Mouse (Mus musculus) thymus, adult 2 months (tissue): ENCODE data around the gene Ndufaf3. TPM values are rescaled to one million over a fixed set of nuclear protein-coding genes. Genes with fewer than 3 reads are reported as not detected.
A peak's percentile ranks its signal among the peaks of the same experiment; 100 is the strongest.

Experiments used
- DNase-seq: peaks from one replicate; pipeline ENCODE4 v3.0.0; 2021
- H3K27ac ChIP-seq: fragments of 200-500 bp; 2 replicates; pipeline ENCODE4 v1.5.1; 2012; ENCODE audit warnings: low read length, control low read depth; ENCODE audit not compliant: control insufficient read depth, insufficient read depth
- H3K27me3 ChIP-seq: fragments of 200-500 bp; 2 replicates; pipeline ENCODE4 v1.6.1; 2012; ENCODE audit warnings: mild to moderate bottlenecking, low read length, moderate library complexity, mixed read lengths; ENCODE audit not compliant: control insufficient read depth, insufficient read depth
- H3K36me3 ChIP-seq: fragments of 200-500 bp; 2 replicates; pipeline ENCODE4 v1.6.1; 2012; ENCODE audit warnings: mild to moderate bottlenecking, low read length, moderate library complexity; ENCODE audit not compliant: control insufficient read depth, insufficient read depth
- H3K4me1 ChIP-seq: fragments of 200-500 bp; replicated peaks from 2 replicates; pipeline ENCODE4 v1.6.1; 2012; ENCODE audit warnings: low read length; ENCODE audit not compliant: control insufficient read depth, insufficient read depth
- H3K4me3 ChIP-seq: fragments of 200-500 bp; 2 replicates; pipeline ENCODE4 v1.5.1; 2012; ENCODE audit warnings: mild to moderate bottlenecking, low read length, control low read depth, moderate library complexity; ENCODE audit not compliant: control insufficient read depth, insufficient read depth
- CTCF ChIP-seq: fragments of 200-500 bp; IDR thresholded peaks from 2 replicates; pipeline ENCODE4 v1.5.1; 2012; ENCODE audit warnings: mild to moderate bottlenecking, control low read depth, low read length, moderate library complexity, borderline replicate concordance; ENCODE audit not compliant: control insufficient read depth, poor library complexity, insufficient read depth; ENCODE audit errors: extremely low read depth
- POLR2A ChIP-seq: fragments of 200-500 bp; IDR thresholded peaks from 2 replicates; pipeline ENCODE4 v1.6.1; 2012; ENCODE audit warnings: mild to moderate bottlenecking, low read length, control low read depth, moderate library complexity; ENCODE audit not compliant: control insufficient read depth, poor library complexity, insufficient read depth; ENCODE audit errors: extremely low read depth
- WGBS: fragments of 180-500 bp; shearing (Covaris S2); methylation state at CpG from one replicate; pipeline ENCODE4 v1.1.7; 2018; 5-methylcytosine and 5-hydroxymethylcytosine counted together
- polyA plus RNA-seq: library from polyadenylated mRNA; depleted of rRNA; stranded (reverse); fragments of >200 nt; gene quantifications from 2 replicates; pipeline ENCODE4 v1.2.3, GENCODE M21; 2012

Gene Ndufaf3
- polyA plus RNA-seq, 1 experiment, result 74.2 TPM

DNA sequence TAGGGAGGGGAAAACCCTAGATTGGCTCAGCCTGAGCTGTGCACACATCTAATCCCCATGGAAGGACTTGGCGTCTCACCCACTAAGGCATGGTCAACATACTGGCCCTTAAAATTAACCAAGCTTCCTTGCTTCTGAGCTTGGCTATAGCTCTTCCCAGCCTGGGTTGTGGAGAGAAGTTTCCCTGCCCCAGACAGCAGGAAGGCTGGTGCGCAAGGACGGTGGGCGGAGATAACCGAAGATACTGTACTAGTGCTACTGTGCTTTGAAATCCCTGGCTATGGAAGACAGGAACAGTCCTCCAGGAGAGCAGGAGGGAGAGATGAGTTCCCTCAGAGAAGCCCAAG is 12.1 kb upstream of the Ndufaf3 start:
- Histone ChIP-seq H3K4me3 (peak overlapping the region; percentile 63; the same call in 1 of the 2 replicates), H3K27me3 (no peaks in the 10 kb centered on the region), H3K4me1 (peaks cover 19% of the 10 kb centered on the region), H3K27ac (no peak overlapping the region), H3K36me3 (no peaks in the 10 kb centered on the region)
- no peak for DNase-seq
- WGBS, result 95% methylated on average over 5 of the region's 5 CpGs
- TF ChIP-seq POLR2A, result no peak

DNA sequence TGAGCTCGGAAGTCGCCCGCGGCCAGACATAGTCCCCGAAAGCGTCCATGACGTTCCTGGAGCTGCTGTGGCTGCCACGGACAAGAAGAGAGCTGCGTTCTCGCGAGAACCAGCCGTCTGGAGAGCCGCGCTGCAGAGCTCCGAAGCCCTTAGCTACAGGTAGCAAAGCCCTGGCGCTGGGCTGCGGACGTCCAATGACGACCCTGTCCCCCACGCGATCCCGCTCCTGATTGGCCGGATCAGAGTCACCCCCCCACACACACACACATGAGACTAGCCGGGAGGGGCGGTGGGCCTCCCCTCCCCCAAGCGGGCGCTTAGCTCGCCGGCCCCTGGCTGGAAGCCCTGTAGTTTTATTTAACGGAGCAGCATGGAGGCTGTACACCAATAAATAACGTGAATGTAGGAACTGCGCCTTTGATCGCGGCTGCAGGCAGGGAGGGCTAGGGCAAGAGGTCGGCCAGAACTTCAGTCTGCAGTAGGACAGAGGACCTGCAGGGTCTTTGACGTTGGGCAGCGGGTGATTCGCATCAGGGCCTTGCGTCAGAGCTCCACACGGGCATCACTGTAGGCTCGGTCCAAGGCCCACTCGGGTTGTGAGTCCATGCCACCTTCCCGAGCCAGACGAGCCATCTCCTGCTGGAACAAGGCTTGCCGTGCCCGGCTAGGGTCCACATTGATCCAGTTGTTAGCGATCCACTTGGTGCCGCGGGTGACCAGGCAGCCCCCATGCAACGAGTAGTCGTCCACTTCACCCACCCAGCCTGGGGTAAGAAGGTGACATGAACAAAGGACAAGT is 11.5 kb upstream of the Ndufaf3 start, which contains the start of gene Wdr6:
Wdr6 (minus strand) TSS at position 195 of the 799 bp plus-strand sequence.
- DNase-seq, result peak; percentile 91
- peaks cover 19% of the 10 kb centered on the region for H3K4me1 ChIP-seq

DNA sequence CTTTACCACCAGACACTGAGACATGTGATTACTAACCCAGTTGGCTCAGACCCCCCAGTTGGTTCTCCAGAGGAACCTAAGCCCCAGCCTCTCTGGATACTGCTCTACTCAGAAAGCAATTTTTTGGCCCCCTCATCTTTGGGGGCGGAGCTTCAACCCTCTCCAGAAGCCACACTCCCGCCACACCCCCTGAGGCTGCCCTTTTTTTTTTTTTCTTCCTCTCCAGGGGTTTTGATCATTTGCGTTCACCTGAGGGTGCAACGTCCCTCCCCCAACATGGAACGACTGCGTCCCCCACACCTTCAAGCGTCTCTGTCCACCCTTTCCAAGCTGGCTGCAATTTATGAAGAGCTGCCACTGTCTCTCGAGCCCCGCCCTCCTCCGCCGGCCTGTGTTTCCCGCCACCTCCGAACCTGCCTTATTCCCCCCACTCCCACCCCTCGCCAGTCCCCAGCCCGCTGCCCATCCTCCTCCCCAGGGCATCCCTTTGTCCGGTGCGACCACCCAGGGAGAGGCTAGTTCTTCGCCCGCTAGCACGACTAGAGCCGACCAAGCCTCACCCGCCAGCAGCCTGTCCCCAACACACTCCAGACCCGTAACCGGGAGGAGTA is 10.8 kb upstream of the Ndufaf3 start:
- H3K27ac ChIP-seq, result peak overlapping the region; percentile 17; the same call in 1 of the 2 replicates
- DNase-seq, result peak; percentile 45
- H3K27me3 ChIP-seq, result no peaks in the 10 kb centered on the region
- H3K36me3 ChIP-seq, result peaks cover 5% of the 10 kb centered on the region; the same call in 1 of the 2 replicates
- H3K4me1 ChIP-seq, result peaks cover 19% of the 10 kb centered on the region
- 2% methylated on average over 24 of the region's 24 CpGs for WGBS
- no peak for TF ChIP-seq POLR2A
- TF ChIP-seq CTCF, result no peak
- peak overlapping the region; percentile 63 for H3K4me3 ChIP-seq

More for the DNA sequence above, 11.5 kb upstream of the Ndufaf3 start, which contains the start of gene Wdr6:
- Histone ChIP-seq H3K4me3 (peak within 1 kb of the TSS; percentile 63), H3K27ac (peak within 1 kb of the TSS; percentile 27), H3K27me3 (no peaks in the 10 kb centered on the region), H3K36me3 (no peaks in the 10 kb centered on the region)
- TF ChIP-seq POLR2A (peak; percentile 75), CTCF (peak; percentile 61; the same call in 1 of the 2 replicates)
- WGBS, result 12% methylated on average over 51 of the region's 51 CpGs

GRCm38 (mm10) chr9:108577025-108577424 is 9.8 kb upstream of the Ndufaf3 start:
- TF ChIP-seq CTCF (no peak), POLR2A (no peak)
- Histone ChIP-seq H3K4me1 (peaks cover 19% of the 10 kb centered on the region), H3K36me3 (peaks cover 9% of the 10 kb centered on the region), H3K4me3 (no peak overlapping the region), H3K27ac (no peak overlapping the region), H3K27me3 (no peaks in the 10 kb centered on the region)
- DNase-seq, result no peak
- WGBS, result 58% methylated on average over 6 of the region's 6 CpGs

DNA sequence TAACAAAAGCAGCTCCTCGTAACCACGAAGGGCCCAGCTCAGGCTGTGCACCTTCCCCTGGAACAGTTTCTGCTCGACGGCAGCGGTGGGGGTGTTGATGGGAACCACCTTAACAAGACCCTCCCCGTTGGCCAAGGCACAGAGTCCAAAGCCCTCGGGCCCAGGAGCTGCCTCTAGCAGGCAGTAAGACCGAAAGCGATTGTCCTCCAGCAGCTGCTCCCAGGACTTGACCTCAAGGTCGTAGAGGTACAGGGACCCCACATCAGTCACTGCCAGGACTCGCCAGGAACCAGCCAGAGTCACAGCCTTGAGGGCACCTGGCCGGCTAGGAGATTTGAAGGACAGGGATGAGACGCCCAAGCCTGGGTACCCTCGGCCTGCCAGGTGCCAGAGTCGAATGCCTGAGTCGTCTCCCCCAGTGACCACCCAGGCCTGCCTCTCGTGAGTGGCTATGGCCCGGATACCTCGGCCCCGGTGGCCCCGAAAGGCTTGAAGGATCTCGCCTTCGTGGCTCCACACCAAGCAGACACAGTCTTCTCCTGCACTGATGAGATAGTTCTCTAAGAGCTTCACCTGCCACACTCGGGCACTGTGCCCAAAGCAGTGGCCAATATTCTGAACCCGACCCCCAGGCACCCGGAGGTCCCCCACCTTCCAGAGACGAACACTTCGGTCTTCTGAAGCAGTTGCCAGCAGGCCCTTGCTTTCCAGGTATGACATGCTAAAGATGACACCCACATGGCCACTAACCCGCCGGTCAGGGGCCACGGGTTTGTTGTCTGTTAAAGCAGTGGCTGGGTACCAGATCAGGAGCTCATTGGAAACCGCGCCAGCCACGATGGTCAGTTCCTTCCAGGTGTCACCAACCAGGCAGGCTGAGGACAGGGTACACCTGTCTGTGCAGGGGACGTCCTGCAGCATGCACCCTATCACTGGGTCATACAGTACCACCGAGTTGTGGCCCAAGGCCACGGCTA is 8.4 kb upstream of the Ndufaf3 start:
- Histone ChIP-seq H3K4me3 (no peak overlapping the region), H3K27me3 (no peaks in the 10 kb centered on the region), H3K27ac (no peak overlapping the region), H3K4me1 (peaks cover 22% of the 10 kb centered on the region), H3K36me3 (peaks cover 12% of the 10 kb centered on the region)
- TF ChIP-seq POLR2A, result no peak
- TF ChIP-seq CTCF, result no peak
- no peak for DNase-seq
- WGBS, result 94% methylated on average over 37 of the region's 37 CpGs

DNA sequence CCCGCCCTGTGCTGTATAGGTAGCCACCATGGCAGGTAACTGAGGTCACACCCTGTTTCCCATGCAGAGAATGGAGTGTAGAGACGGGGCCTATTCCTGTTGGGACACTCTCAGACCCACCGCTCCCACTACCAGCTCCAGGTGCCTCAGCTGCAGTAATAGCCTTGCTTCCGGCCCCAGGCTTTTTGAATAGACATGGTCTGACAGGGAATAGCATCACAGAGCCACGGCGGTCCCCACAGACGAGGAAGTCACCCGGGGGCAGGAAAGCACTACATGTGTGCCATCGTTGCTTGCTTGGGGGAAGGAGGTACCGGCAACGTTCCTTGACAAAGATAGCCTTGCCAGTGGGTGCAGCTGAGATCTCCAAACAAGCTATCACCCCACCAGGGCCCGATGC is 7.7 kb upstream of the Ndufaf3 start:
- no peak for TF ChIP-seq CTCF
- no peak for TF ChIP-seq POLR2A
- Histone ChIP-seq H3K36me3 (peaks cover 12% of the 10 kb centered on the region), H3K27ac (no peak overlapping the region), H3K4me1 (peaks cover 25% of the 10 kb centered on the region), H3K27me3 (no peaks in the 10 kb centered on the region), H3K4me3 (no peak overlapping the region)
- WGBS, result 83% methylated on average over 12 of the region's 12 CpGs
- DNase-seq, result no peak
